Mouse (Mus musculus) heart, postnatal 0 days (tissue): ENCODE data around the gene Rev1. TPM values are rescaled to one million over a fixed set of nuclear protein-coding genes. Genes with fewer than 3 reads are reported as not detected.

Experiments used
- ATAC-seq: fragments of 200-750 bp; cut with Nextera tagmentation; 2 replicates; pipeline ENCODE4 v1.8.0; 2017; ENCODE audit warnings: low read depth, moderate number of reproducible peaks, moderate library complexity; ENCODE audit not compliant: insufficient read depth
- DNase-seq: peaks from one replicate; pipeline ENCODE4 v3.0.0-alpha.2; 2016; ENCODE audit warnings: low spot score
- H3K27ac ChIP-seq: fragments of 300-500 bp; sonication (generic); 2 replicates; pipeline ENCODE4 v1.5.1; 2014; ENCODE audit warnings: low read depth, mild to moderate bottlenecking
- H3K27me3 ChIP-seq: fragments of 300-500 bp; sonication (generic); 2 replicates; pipeline ENCODE4 v1.6.1; 2014; ENCODE audit warnings: low read length, mixed read lengths; ENCODE audit not compliant: control insufficient read depth, insufficient read depth
- H3K36me3 ChIP-seq: fragments of 300-500 bp; sonication (generic); replicated peaks from 2 replicates; pipeline ENCODE4 v1.6.1; 2014; ENCODE audit warnings: low read length, mixed read lengths; ENCODE audit not compliant: control insufficient read depth, insufficient read depth
- H3K4me1 ChIP-seq: fragments of 300-500 bp; sonication (generic); 2 replicates; pipeline ENCODE4 v1.6.1; 2014; ENCODE audit warnings: antibody characterized with exemption; ENCODE audit not compliant: control insufficient read depth, insufficient read depth
- H3K4me2 ChIP-seq: fragments of 300-500 bp; sonication (generic); 2 replicates; pipeline ENCODE4 v1.6.1; 2014; ENCODE audit warnings: low read depth, mild to moderate bottlenecking, low read length, moderate library complexity
- H3K4me3 ChIP-seq: fragments of 300-500 bp; sonication (generic); 2 replicates; pipeline ENCODE4 v1.5.1; 2014; ENCODE audit warnings: low read depth, low read length
- H3K9ac ChIP-seq: fragments of 300-500 bp; sonication (generic); replicated peaks from 2 replicates; pipeline ENCODE4 v1.6.1; 2014; ENCODE audit warnings: low read depth, low read length, mixed read lengths
- H3K9me3 ChIP-seq: fragments of 300-500 bp; sonication (generic); replicated peaks from 2 replicates; pipeline ENCODE4 v1.6.1; 2016; ENCODE audit warnings: low read length; ENCODE audit not compliant: control insufficient read depth
- CTCF ChIP-seq: IDR thresholded peaks from 2 replicates; pipeline ENCODE4 v1.5.1; 2016; ENCODE audit warnings: antibody characterized with exemption, control low read depth, low read depth
- EP300 ChIP-seq: IDR thresholded peaks from 2 replicates; pipeline ENCODE4 v1.6.1; 2016; ENCODE audit warnings: antibody characterized with exemption, low read depth
- WGBS: fragments of 180-500 bp; shearing (Covaris S2); extraction: QIAGEN DNeasy Blood & Tissue Kit; methylation state at CpG from one replicate; pipeline ENCODE4 v1.1.7; 2014; 5-methylcytosine and 5-hydroxymethylcytosine counted together
- polyA plus RNA-seq: library from polyadenylated mRNA; unstranded; fragments of >200 nt; fragmentation: Nextera tagmentation; extraction: Ambion mirVana; gene quantifications from 2 replicates; pipeline ENCODE4 v1.2.1, GENCODE M21; 2015
- total RNA-seq: library from RNA; depleted of rRNA; stranded (reverse); fragments of >200 nt; gene quantifications from 2 replicates; pipeline ENCODE4 v1.2.3, GENCODE M21; 2014; ENCODE audit warnings: low replicate concordance; rRNA removed

The Rev1 gene
- total RNA-seq (5.6 and 13.3 TPM in 2 replicates), polyA plus RNA-seq (9.0 and 10.3 TPM in 2 replicates)

- Histone ChIP-seq H3K36me3 (no peaks in the 10 kb centered on the region), H3K4me1 (peaks cover 9% of the 10 kb centered on the region; the same call in 1 of the 2 replicates), H3K9me3 (no peaks in the 10 kb centered on the region), H3K27me3 (no peaks in the 10 kb centered on the region), H3K4me3 (peak within 1 kb of the TSS; percentile 86), H3K4me2 (peak within 1 kb of the TSS; percentile 72), H3K27ac (peak within 1 kb of the TSS; percentile 94), H3K9ac (peak within 1 kb of the TSS; percentile 89)
- 0 out of 2 replicates have a peak, but pooled peaks have one; percentile 15 for TF ChIP-seq EP300
- peak; percentile 83 for TF ChIP-seq CTCF
- peak; percentile 94 for ATAC-seq
- DNase-seq, result peak; percentile 89
- WGBS, result under 1% methylated on average over 49 of the region's 122 CpGs
Measured at GRCm38 (mm10) chr1:38129501-38130267, at the start of gene Rev1. Rev1 (minus strand) TSS chr1:38129801.

GRCm38 (mm10) chr1:38178929-38179328 is 49.3 kb upstream of the Rev1 start:
- Histone ChIP-seq H3K27me3 (no peaks in the 10 kb centered on the region), H3K36me3 (no peaks in the 10 kb centered on the region), H3K4me3 (no peak overlapping the region), H3K4me1 (no peaks in the 10 kb centered on the region), H3K9ac (no peak overlapping the region), H3K9me3 (no peaks in the 10 kb centered on the region), H3K27ac (no peak overlapping the region), H3K4me2 (no peak overlapping the region)
- no peak for ATAC-seq
- no peak for TF ChIP-seq CTCF
- TF ChIP-seq EP300, result no peak
- DNase-seq, result no peak
- 92% methylated on average over 8 of the region's 8 CpGs for WGBS

- H3K4me3 ChIP-seq, result no peak overlapping the region
- no peak overlapping the region for H3K4me2 ChIP-seq
- no peak for TF ChIP-seq CTCF
- no peak for TF ChIP-seq EP300
- no peaks in the 10 kb centered on the region for H3K36me3 ChIP-seq
- no peaks in the 10 kb centered on the region for H3K27me3 ChIP-seq
- ATAC-seq, result no peak
- H3K27ac ChIP-seq, result no peak overlapping the region
- H3K9ac ChIP-seq, result no peak overlapping the region
- no peaks in the 10 kb centered on the region for H3K9me3 ChIP-seq
- no peak for DNase-seq
- 83% methylated on average over 7 of the region's 7 CpGs for WGBS
- no peaks in the 10 kb centered on the region for H3K4me1 ChIP-seq
Measured at GRCm38 (mm10) chr1:38176077-38176476, 46.5 kb upstream of the Rev1 start.

- Histone ChIP-seq H3K4me1 (no peaks in the 10 kb centered on the region), H3K9me3 (no peaks in the 10 kb centered on the region), H3K4me3 (no peak overlapping the region), H3K36me3 (no peaks in the 10 kb centered on the region), H3K4me2 (no peak overlapping the region), H3K27me3 (no peaks in the 10 kb centered on the region), H3K27ac (no peak overlapping the region), H3K9ac (no peak overlapping the region)
- no peak for DNase-seq
- WGBS, result 90% methylated on average over 4 of the region's 4 CpGs
- no peak for ATAC-seq
- no peak for TF ChIP-seq EP300
Measured at GRCm38 (mm10) chr1:38171874-38172273, 42.3 kb upstream of the Rev1 start.

GRCm38 (mm10) chr1:38165696-38166095 is 36.1 kb upstream of the Rev1 start:
- H3K9ac ChIP-seq, result no peak overlapping the region
- no peaks in the 10 kb centered on the region for H3K27me3 ChIP-seq
- no peak overlapping the region for H3K4me2 ChIP-seq
- no peak for ATAC-seq
- no peaks in the 10 kb centered on the region for H3K36me3 ChIP-seq
- no peak for DNase-seq
- TF ChIP-seq EP300 (no peak), CTCF (no peak)
- H3K9me3 ChIP-seq, result no peaks in the 10 kb centered on the region
- H3K27ac ChIP-seq, result no peak overlapping the region
- WGBS, result 24% methylated on average over 2 of the region's 2 CpGs
- H3K4me3 ChIP-seq, result no peak overlapping the region
- H3K4me1 ChIP-seq, result 0 out of 2 replicates have a peak, but pooled peaks cover 2% of the 10 kb centered on the region
